Mouse (Mus musculus) embryonic facial prominence, embryonic 10.5 days (tissue): ENCODE measurements around the gene Lyplal1. TPM values are rescaled to one million over a fixed set of nuclear protein-coding genes. Genes with fewer than 3 reads are reported as not detected.
A peak's percentile ranks its signal among the peaks of the same experiment; 100 is the strongest.

Source experiments
- DNase-seq: peaks from one replicate; pipeline ENCODE4 v3.0.0-alpha.2; 2017; ENCODE audit warnings: low spot score
- H3K27ac ChIP-seq: fragments of 300-500 bp; sonication (generic); replicated peaks from 2 replicates; pipeline ENCODE4 v1.5.1; 2016; ENCODE audit warnings: mild to moderate bottlenecking
- H3K27me3 ChIP-seq: fragments of 300-500 bp; sonication (generic); replicated peaks from 2 replicates; pipeline ENCODE4 v1.6.1; 2016; ENCODE audit warnings: low read depth, mild to moderate bottlenecking; ENCODE audit not compliant: poor library complexity, severe bottlenecking
- H3K36me3 ChIP-seq: fragments of 300-500 bp; sonication (generic); replicated peaks from 2 replicates; pipeline ENCODE4 v1.6.1; 2016; ENCODE audit warnings: mild to moderate bottlenecking, moderate library complexity
- H3K4me1 ChIP-seq: fragments of 300-500 bp; sonication (generic); 2 replicates; pipeline ENCODE4 v1.6.1; 2016
- H3K4me3 ChIP-seq: fragments of 300-500 bp; sonication (generic); 2 replicates; pipeline ENCODE4 v1.5.1; 2016; ENCODE audit warnings: mild to moderate bottlenecking, moderate library complexity
- H3K9me3 ChIP-seq: fragments of 300-500 bp; sonication (generic); 2 replicates; pipeline ENCODE4 v1.6.1; 2016; ENCODE audit warnings: mild to moderate bottlenecking
- WGBS: fragments of 180-500 bp; shearing (Covaris S2); methylation state at CpG from one replicate; pipeline ENCODE4 v1.1.7; 2016; 5-methylcytosine and 5-hydroxymethylcytosine counted together
- polyA plus RNA-seq: library from polyadenylated mRNA; unstranded; fragments of >200 nt; fragmentation: Nextera tagmentation; extraction: Ambion mirVana; gene quantifications from 2 replicates; pipeline ENCODE4 v1.2.1, GENCODE M21; 2016

The Lyplal1 gene
- polyA plus RNA-seq, 1 experiment from 2014 or later = 18.9 TPM

DNA sequence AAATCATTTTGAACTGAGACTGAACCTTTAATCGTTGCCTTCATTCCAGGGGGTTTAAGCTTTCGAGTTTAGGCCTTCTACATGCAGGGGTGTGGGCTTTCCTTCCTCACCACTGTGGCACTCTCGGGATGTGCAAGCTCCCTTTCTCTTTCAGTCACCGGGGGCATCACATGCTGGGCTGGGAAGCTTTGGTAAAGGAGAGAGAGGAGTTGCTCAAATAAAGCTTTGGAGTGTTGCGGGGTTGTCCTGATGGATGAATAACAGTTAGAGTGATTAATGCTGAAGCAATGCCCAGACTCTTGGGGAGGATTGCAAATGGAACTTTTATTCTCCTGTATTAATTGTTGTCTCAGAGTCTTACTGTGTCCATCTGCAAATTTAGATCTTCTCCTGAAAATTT lies 2.7 kb upstream of the Lyplal1 start:
- Histone ChIP-seq H3K27ac (no peak overlapping the region), H3K9me3 (no peaks in the 10 kb centered on the region), H3K36me3 (no peaks in the 10 kb centered on the region), H3K4me1 (peaks cover 11% of the 10 kb centered on the region), H3K4me3 (no peak overlapping the region), H3K27me3 (no peaks in the 10 kb centered on the region)
- no peak for DNase-seq
- 49% methylated on average over 5 of the region's 5 CpGs for WGBS

DNA sequence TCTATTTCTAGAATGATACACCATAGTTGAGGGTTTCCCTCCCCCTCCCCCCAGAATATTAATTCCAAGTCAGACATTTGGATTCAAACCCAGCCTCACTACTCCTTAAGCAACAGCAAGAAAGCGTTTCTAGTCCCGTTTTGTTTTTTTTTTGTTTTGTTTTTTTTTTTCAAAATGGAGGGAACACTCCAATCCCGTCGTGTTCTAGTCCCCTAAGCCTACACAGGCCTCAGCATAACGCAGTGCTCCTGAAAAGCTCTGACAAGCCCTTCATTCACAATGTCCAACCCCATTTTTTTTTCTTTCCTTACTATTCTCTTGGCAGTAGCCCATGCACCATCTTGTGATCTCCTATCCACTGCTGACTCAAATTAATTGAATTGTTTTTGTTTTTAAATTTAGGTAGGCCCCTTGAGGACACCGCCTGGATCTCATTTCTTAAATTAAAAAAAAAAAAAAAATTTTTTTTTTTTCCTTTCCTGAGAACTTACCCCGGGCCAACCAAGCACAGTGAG lies 967 bp downstream of the Lyplal1 start:
- Histone ChIP-seq H3K27me3 (no peaks in the 10 kb centered on the region), H3K4me1 (peaks cover 11% of the 10 kb centered on the region), H3K27ac (no peak overlapping the region), H3K9me3 (no peaks in the 10 kb centered on the region), H3K4me3 (peak overlapping the region; percentile 80), H3K36me3 (peaks cover 7% of the 10 kb centered on the region; the same call in 1 of the 2 replicates)
- WGBS = 73% methylated on average over 7 of the region's 7 CpGs
- no peak for DNase-seq

DNA sequence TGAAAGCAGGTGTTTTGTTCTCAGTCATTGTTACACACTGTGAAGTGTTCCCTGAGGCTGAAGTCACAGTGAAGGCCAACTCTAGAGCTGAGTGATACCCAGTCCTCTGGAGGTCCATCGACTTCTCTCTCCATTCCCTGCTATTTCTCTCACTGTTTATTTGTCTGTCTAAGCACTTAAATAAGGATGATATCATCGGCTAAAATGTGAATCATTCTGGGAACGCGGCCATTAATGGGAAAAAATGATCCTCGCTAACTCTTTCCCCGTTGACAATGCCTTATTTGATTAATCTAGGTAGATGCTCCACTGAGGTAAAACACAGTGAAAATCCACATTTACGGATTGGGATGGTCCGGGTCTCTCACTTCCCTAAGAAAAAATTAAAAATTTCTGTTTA lies 14.8 kb downstream of the Lyplal1 start:
- Histone ChIP-seq H3K27ac (no peak overlapping the region), H3K4me3 (no peak overlapping the region), H3K9me3 (no peaks in the 10 kb centered on the region), H3K36me3 (no peaks in the 10 kb centered on the region), H3K27me3 (no peaks in the 10 kb centered on the region), H3K4me1 (no peaks in the 10 kb centered on the region)
- DNase-seq = no peak
- 93% methylated on average over 8 of the region's 8 CpGs for WGBS

DNA sequence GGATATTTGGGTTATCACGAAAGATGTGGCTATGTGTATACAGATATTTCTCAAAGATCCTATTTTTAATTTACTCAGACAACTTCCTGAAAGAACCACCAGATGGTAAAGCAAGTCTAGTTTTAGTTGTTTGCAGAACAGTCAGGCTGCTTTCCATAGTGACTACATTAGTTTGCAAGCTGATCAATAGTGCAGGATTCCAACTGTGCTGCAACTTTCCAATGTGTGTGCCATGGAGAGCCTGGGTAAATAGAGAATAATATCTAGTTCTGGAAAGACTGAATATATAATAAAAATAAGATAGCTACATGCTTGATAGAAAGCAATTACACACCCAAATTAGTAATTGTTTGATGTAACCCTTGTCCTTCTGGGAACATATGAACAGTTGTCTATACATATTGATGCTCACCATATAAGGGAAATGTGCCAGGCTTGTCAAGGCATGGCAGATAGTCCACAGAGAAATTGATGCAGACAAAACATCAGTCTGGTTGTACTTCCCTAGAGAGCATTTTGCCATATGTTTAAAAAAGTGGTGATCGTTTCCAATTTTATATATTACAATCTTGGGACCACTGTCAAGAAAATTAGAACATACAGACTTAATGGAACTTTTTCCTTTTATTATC lies 50.7 kb downstream of the Lyplal1 start:
- DNase-seq = no peak
- WGBS = 92% methylated on average over 2 of the region's 2 CpGs
- Histone ChIP-seq H3K4me1 (no peaks in the 10 kb centered on the region), H3K36me3 (no peaks in the 10 kb centered on the region), H3K27me3 (no peaks in the 10 kb centered on the region), H3K27ac (no peak overlapping the region), H3K4me3 (no peak overlapping the region), H3K9me3 (no peaks in the 10 kb centered on the region)

DNA sequence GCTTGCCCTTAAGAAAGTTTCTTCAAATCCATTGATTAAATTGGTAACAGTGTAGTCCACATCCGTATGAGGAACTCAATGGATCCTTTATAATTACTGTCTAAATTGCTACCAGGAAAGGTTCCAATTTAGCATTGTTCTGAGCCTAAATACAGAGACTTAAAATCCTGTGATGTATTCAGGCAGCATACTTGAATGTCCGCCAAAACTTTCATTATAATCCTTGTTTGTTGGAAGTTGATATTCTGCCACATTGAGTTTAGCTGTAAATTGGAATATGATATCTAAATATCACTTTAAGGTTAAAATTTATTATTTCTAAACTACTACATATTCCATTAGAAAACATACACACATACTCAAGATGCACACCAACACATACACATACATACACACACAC lies 57.1 kb downstream of the Lyplal1 start:
- WGBS = 78% methylated on average over 2 of the region's 2 CpGs
- 0 out of 2 replicates have a peak, but pooled peaks cover 2% of the 10 kb centered on the region for H3K4me1 ChIP-seq
- no peaks in the 10 kb centered on the region for H3K36me3 ChIP-seq
- H3K4me3 ChIP-seq = no peak overlapping the region
- no peaks in the 10 kb centered on the region for H3K9me3 ChIP-seq
- no peak for DNase-seq
- no peaks in the 10 kb centered on the region for H3K27me3 ChIP-seq
- no peak overlapping the region for H3K27ac ChIP-seq

DNA sequence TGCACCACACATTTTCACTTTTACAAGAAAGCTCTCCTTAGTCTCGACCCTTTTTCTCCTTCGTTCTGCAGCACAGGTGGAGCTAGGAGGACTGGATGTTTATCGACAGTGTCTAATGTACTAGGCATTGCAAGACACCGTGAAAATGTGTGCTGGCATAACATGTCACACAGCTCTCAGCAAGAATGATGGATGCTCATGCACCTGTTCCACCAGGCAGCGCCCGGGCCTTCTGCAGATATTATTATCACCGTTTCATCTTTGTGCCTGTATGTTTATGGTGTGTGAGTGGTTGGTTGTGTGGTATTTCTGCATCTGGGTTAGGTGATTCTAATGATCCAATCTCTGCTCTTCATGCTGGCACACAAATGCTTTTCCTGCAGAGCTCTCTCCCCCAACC lies 62.9 kb downstream of the Lyplal1 start:
- no peaks in the 10 kb centered on the region for H3K36me3 ChIP-seq
- no peak for DNase-seq
- WGBS = 92% methylated on average over 7 of the region's 7 CpGs

DNA sequence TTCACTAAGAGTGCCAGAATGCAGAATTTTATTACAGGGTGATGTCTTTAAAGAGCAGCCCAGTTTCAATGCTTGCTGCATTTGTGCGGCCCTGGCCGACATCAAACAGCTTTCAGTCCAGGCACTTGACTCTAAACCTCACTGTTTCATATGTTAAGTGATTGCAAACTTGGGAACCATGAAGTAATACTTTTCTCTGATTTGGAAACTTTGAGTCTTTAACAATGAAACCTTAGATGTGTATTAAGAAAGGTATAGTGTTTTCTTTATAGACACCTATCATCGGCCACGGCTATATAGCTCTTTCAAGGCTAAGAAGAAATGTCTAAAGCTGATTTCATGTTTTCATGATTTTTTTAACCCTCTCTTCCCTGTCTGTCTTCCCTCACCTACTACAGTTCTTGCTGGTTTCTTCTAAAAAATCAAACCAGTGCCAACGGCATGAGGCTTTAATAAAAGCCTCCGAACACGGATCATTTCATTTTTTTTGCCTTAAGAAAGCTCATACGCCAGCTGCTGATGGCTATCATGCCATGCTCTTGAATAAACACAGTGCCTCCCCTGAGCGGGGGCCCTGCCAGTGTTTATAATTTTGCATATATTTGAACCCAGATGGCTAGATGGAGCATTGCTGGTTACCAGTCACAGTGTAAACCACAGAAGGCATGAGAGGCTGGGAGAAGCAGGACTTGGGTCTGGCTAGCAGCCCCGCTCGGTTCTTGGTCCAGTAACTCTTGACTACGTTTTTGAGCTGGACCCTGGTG lies 63.6 kb downstream of the Lyplal1 start:
- no peak for DNase-seq
- no peak overlapping the region for H3K27ac ChIP-seq
- no peak overlapping the region for H3K4me3 ChIP-seq
- 0 out of 2 replicates have a peak, but pooled peaks cover 3% of the 10 kb centered on the region for H3K4me1 ChIP-seq
- no peaks in the 10 kb centered on the region for H3K9me3 ChIP-seq
- H3K36me3 ChIP-seq = no peaks in the 10 kb centered on the region
- 85% methylated on average over 12 of the region's 12 CpGs for WGBS
- H3K27me3 ChIP-seq = no peaks in the 10 kb centered on the region

More for the DNA sequence above, 62.9 kb downstream of the Lyplal1 start:
- Histone ChIP-seq H3K4me3 (no peak overlapping the region), H3K4me1 (0 out of 2 replicates have a peak, but pooled peaks cover 3% of the 10 kb centered on the region), H3K27ac (no peak overlapping the region), H3K9me3 (no peaks in the 10 kb centered on the region), H3K27me3 (no peaks in the 10 kb centered on the region)

DNA sequence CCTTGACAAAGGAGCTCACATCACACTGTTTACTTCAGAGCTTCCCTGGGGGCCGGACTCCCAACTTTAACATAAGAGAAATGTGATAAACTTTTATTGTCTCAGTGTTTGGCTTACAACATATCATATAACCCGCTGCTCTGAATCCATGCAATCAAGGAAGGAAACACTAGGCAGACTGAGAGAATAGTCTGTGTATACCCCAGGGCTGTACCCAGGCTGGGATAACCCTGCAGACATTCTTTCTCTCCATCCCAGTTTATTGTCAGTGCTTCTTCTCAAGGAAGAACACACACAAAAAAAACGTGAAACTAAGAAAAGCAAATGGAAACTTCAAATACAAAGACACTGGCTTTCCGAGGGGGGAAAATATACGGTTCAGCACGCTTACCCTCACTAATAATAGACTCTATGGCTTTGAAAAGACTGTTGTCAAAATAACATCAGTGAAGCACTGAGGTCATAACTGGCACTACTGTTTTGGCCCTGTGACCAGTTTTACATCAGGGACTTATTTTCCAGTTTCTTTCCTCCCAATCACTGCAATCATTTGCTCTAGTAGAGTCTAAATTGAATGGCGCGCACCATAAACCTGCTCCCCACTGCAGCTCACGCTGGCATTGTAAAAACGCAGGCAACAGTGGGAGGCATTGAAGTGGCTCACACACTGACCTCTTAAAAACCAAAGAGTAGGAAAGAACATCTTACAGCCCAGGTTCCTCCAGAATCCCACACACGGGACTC lies 73.2 kb downstream of the Lyplal1 start:
- 90% methylated on average over 11 of the region's 11 CpGs for WGBS
- Histone ChIP-seq H3K36me3 (no peaks in the 10 kb centered on the region), H3K9me3 (no peaks in the 10 kb centered on the region), H3K4me1 (0 out of 2 replicates have a peak, but pooled peaks cover 8% of the 10 kb centered on the region), H3K27me3 (no peaks in the 10 kb centered on the region), H3K27ac (no peak overlapping the region), H3K4me3 (no peak overlapping the region)
- DNase-seq = no peak

DNA sequence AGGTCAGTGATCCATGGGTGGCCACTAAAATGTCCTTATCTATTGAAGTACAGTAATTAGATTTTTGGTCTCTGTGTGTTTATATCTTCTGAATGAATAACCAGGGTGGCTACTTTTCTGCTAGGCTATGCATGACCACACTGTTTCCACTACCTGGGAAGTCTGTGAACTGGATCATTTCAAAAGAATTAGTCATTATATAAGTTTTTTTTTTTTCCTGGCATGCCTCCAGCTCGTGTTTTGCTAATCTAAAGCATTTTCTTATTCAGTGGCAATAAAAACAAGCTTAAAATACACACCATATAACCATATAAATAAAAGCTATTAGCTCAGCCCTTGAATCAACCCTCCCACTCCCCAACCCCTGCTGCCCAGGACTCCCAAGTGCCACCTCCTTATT lies 75.3 kb downstream of the Lyplal1 start:
- DNase-seq = no peak

More for the DNA sequence above, 75.3 kb downstream of the Lyplal1 start:
- no peaks in the 10 kb centered on the region for H3K9me3 ChIP-seq
- no peaks in the 10 kb centered on the region for H3K36me3 ChIP-seq
- no peaks in the 10 kb centered on the region for H3K27me3 ChIP-seq
- no peak overlapping the region for H3K4me3 ChIP-seq
- H3K4me1 ChIP-seq = 0 out of 2 replicates have a peak, but pooled peaks cover 8% of the 10 kb centered on the region
- H3K27ac ChIP-seq = no peak overlapping the region
- WGBS = 66% methylated on average over 1 of the region's 1 CpGs
